Comparison of ENCODE assay signal across 11 mouse cellular contexts in the genomic region with DNA sequence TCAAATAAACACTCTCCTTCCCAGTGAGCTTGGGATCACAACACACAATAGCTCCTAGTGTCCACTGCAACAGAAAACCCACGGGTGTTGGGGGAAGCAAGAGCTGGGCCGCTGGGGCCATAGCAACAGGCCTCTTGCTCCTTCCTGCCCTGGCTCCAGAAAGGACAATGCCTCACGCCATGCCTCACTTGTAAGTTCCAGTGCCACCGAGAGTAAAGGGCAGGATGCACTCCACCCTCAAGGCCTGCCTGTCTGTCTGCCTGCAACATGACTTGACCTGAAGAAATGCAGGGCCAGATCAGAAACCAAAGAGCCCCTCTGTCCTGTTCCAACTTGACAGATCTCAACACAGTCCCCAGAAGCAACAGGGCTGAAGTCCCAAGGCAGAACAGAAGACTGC. TPM values are rescaled to one million over a fixed set of nuclear protein-coding genes. Genes with fewer than 3 reads are reported as not detected.
DNase-seq lines count a peak whose midpoint lies in the region; ATAC-seq and TF ChIP-seq lines count a peak whose summit lies in the region.
"Had no signal": no experiment of that assay in that cellular context is flagged by ENCODE, and none has a peak within 500 bp of the region (broad histone marks: within the 10 kb centered on the region; RNA-seq: fewer than 3 reads in every experiment).

No protein-coding gene starts in this region.

- no peak overlapping the region for H3K9ac ChIP-seq in forebrain, embryonic 15.5 days (replicated peaks)
- no peak overlapping the region for H3K9ac ChIP-seq in forebrain, postnatal 0 days
- H3K9ac ChIP-seq in midbrain, postnatal 0 days (replicated peaks; ENCODE audit: low read length, poor library complexity, severe bottlenecking) = no peak overlapping the region
- no peak overlapping the region; the same call in 1 of the 2 replicates for H3K9ac ChIP-seq in hindbrain, embryonic 16.5 days (ENCODE audit: low read depth, low read length)
- H3K9ac ChIP-seq in midbrain, embryonic 13.5 days (replicated peaks) = no peak overlapping the region
- H3K9ac ChIP-seq: embryonic facial prominence, embryonic 13.5 days had no signal

- H3K4me3 ChIP-seq in forebrain, embryonic 15.5 days = no peak overlapping the region
- H3K4me3 ChIP-seq in forebrain, postnatal 0 days (ENCODE audit: low read depth, low read length) = no peak overlapping the region
- H3K4me3 ChIP-seq in midbrain, embryonic 10.5 days = no peak overlapping the region; the same call in 1 of the 2 replicates
- H3K4me3 ChIP-seq in midbrain, postnatal 0 days (ENCODE audit: low read depth, low read length) = no peak overlapping the region
- no peak overlapping the region for H3K4me3 ChIP-seq in hindbrain, embryonic 16.5 days (ENCODE audit: low read length)
- no peak overlapping the region for H3K4me3 ChIP-seq in midbrain, embryonic 13.5 days (replicated peaks)
- H3K4me3 ChIP-seq: embryonic facial prominence, embryonic 13.5 days had no signal

- TF ChIP-seq CTCF in forebrain, postnatal 0 days (IDR thresholded peaks at IDR 0.05; ENCODE audit: low read depth) = no peak
- TF ChIP-seq CTCF in midbrain, postnatal 0 days (IDR thresholded peaks at IDR 0.05) = no peak

- H3K27ac ChIP-seq in forebrain, embryonic 15.5 days (replicated peaks) = 0 out of 2 replicates have a peak overlapping the region, but pooled peaks have one; percentile 11
- H3K27ac ChIP-seq in forebrain, postnatal 0 days (ENCODE audit: low read depth, low read length) = no peak overlapping the region
- peak overlapping the region; percentile 71 for H3K27ac ChIP-seq in midbrain, embryonic 10.5 days (replicated peaks)
- no peak overlapping the region for H3K27ac ChIP-seq in midbrain, postnatal 0 days (ENCODE audit: low read depth, low read length)
- peak overlapping the region; percentile 39; the same call in 1 of the 2 replicates for H3K27ac ChIP-seq in hindbrain, embryonic 16.5 days (ENCODE audit: low read depth, low read length)
- peak overlapping the region; percentile 51 for H3K27ac ChIP-seq in midbrain, embryonic 13.5 days
- H3K27ac ChIP-seq: embryonic facial prominence, embryonic 13.5 days had no signal

- no peak overlapping the region for H3K4me2 ChIP-seq in forebrain, embryonic 15.5 days (replicated peaks)
- no peak overlapping the region for H3K4me2 ChIP-seq in forebrain, postnatal 0 days (ENCODE audit: low read depth)
- no peak overlapping the region for H3K4me2 ChIP-seq in midbrain, postnatal 0 days (ENCODE audit: low read depth, low read length, poor library complexity, severe bottlenecking)
- no peak overlapping the region for H3K4me2 ChIP-seq in hindbrain, embryonic 16.5 days (ENCODE audit: low read length)
- no peak overlapping the region for H3K4me2 ChIP-seq in midbrain, embryonic 13.5 days (replicated peaks)
- H3K4me2 ChIP-seq: embryonic facial prominence, embryonic 13.5 days had no signal

- H3K27me3 ChIP-seq in forebrain, embryonic 15.5 days = no peaks in the 10 kb centered on the region
- no peaks in the 10 kb centered on the region; the same call in 1 of the 2 replicates for H3K27me3 ChIP-seq in forebrain, postnatal 0 days (ENCODE audit: insufficient read depth, low read length)
- H3K27me3 ChIP-seq in midbrain, embryonic 10.5 days (ENCODE audit: low read depth, poor library complexity, severe bottlenecking) = peaks cover 12% of the 10 kb centered on the region; the same call in 1 of the 2 replicates
- no peaks in the 10 kb centered on the region for H3K27me3 ChIP-seq in midbrain, postnatal 0 days (ENCODE audit: insufficient read depth, low read length)
- no peaks in the 10 kb centered on the region for H3K27me3 ChIP-seq in hindbrain, embryonic 16.5 days (replicated peaks; ENCODE audit: control insufficient read depth, insufficient read depth, low read length)
- H3K27me3 ChIP-seq in midbrain, embryonic 13.5 days = peaks cover 41% of the 10 kb centered on the region
- H3K27me3 ChIP-seq: embryonic facial prominence, embryonic 13.5 days had no signal

- ATAC-seq in forebrain, embryonic 15.5 days (replicated peaks) = no peak
- ATAC-seq in forebrain, postnatal 0 days = no peak
- ATAC-seq in midbrain, postnatal 0 days (ENCODE audit: low FRiP score) = no peak
- no peak for ATAC-seq in hindbrain, embryonic 16.5 days
- ATAC-seq in midbrain, embryonic 13.5 days = no peak

- H3K36me3 ChIP-seq in forebrain, embryonic 15.5 days = no peaks in the 10 kb centered on the region; the same call in 1 of the 2 replicates
- peaks cover 7% of the 10 kb centered on the region; the same call in 1 of the 2 replicates for H3K36me3 ChIP-seq in forebrain, postnatal 0 days (ENCODE audit: insufficient read depth)
- peaks cover 60% of the 10 kb centered on the region for H3K36me3 ChIP-seq in midbrain, embryonic 10.5 days
- no peaks in the 10 kb centered on the region for H3K36me3 ChIP-seq in midbrain, postnatal 0 days (ENCODE audit: insufficient read depth, low read length)
- H3K36me3 ChIP-seq in hindbrain, embryonic 16.5 days (ENCODE audit: control insufficient read depth, insufficient read depth, low read length) = no peaks in the 10 kb centered on the region
- no peaks in the 10 kb centered on the region for H3K36me3 ChIP-seq in midbrain, embryonic 13.5 days
- H3K36me3 ChIP-seq: embryonic facial prominence, embryonic 13.5 days had no signal

- H3K4me1 ChIP-seq in forebrain, embryonic 15.5 days = peaks cover 34% of the 10 kb centered on the region
- H3K4me1 ChIP-seq in forebrain, postnatal 0 days (ENCODE audit: insufficient read depth) = no peaks in the 10 kb centered on the region
- H3K4me1 ChIP-seq in midbrain, embryonic 10.5 days = peaks cover 50% of the 10 kb centered on the region
- H3K4me1 ChIP-seq in midbrain, postnatal 0 days (ENCODE audit: insufficient read depth, low read length) = 0 out of 2 replicates have a peak, but pooled peaks cover 3% of the 10 kb centered on the region
- peaks cover 11% of the 10 kb centered on the region for H3K4me1 ChIP-seq in hindbrain, embryonic 16.5 days (ENCODE audit: control insufficient read depth, insufficient read depth, low read depth, low read length)
- H3K4me1 ChIP-seq in midbrain, embryonic 13.5 days (replicated peaks) = peaks cover 47% of the 10 kb centered on the region

- no peak for DNase-seq in forebrain, postnatal 0 days
- DNase-seq in midbrain, embryonic 10.5 days (ENCODE audit: low spot score) = no peak
- no peak for DNase-seq in midbrain, postnatal 0 days (ENCODE audit: low spot score)
- no peak for DNase-seq in natural killer cell, adult 2 months (ENCODE audit: low spot score in 2 of 2)
- no peak for DNase-seq in lung, postnatal 10 days
- DNase-seq: adrenal gland, adult 2 months; cerebellum, adult 11-12 months had no signal

- no peaks in the 10 kb centered on the region for H3K9me3 ChIP-seq in forebrain, embryonic 15.5 days
- H3K9me3 ChIP-seq in forebrain, postnatal 0 days (ENCODE audit: low read length) = no peaks in the 10 kb centered on the region
- no peaks in the 10 kb centered on the region for H3K9me3 ChIP-seq in midbrain, embryonic 10.5 days (replicated peaks)
- no peaks in the 10 kb centered on the region for H3K9me3 ChIP-seq in midbrain, postnatal 0 days (ENCODE audit: low read length)
- no peaks in the 10 kb centered on the region for H3K9me3 ChIP-seq in hindbrain, embryonic 16.5 days (ENCODE audit: control insufficient read depth, low read length)
- no peaks in the 10 kb centered on the region for H3K9me3 ChIP-seq in midbrain, embryonic 13.5 days
- H3K9me3 ChIP-seq: embryonic facial prominence, embryonic 13.5 days had no signal

- 50% methylated on average over 4 of the region's 4 CpGs for WGBS in forebrain, embryonic 15.5 days
- WGBS in forebrain, postnatal 0 days = 50% methylated on average over 4 of the region's 4 CpGs
- WGBS in midbrain, embryonic 10.5 days = 45% methylated on average over 4 of the region's 4 CpGs
- 38% methylated on average over 4 of the region's 4 CpGs for WGBS in midbrain, postnatal 0 days
- WGBS in hindbrain, embryonic 16.5 days = 33% methylated on average over 4 of the region's 4 CpGs
- WGBS in midbrain, embryonic 13.5 days = 41% methylated on average over 4 of the region's 4 CpGs

RNA-seq across cellular contexts. Expression of gene Gpr68, which starts 48.8 kb away (rescaled TPM):
- polyA plus RNA-seq in forebrain, embryonic 15.5 days (2015; fragmentation: Nextera tagmentation; extraction: Ambion mirVana) = 1.1 and 1.2 TPM in 2 replicates
- 4.9 and 7.0 TPM in 2 replicates for total RNA-seq in forebrain, postnatal 0 days (2014; rRNA removed)
- 1.8 and 3.7 TPM in 2 replicates for polyA plus RNA-seq in forebrain, postnatal 0 days (2015; fragmentation: Nextera tagmentation; extraction: Ambion mirVana)
- polyA plus RNA-seq in midbrain, embryonic 10.5 days (2016; fragmentation: Nextera tagmentation; extraction: Ambion mirVana) = 0.29 and 1.1 TPM in 2 replicates
- total RNA-seq in midbrain, postnatal 0 days (2014; rRNA removed) = 22.3 and 28.4 TPM in 2 replicates
- polyA plus RNA-seq in midbrain, postnatal 0 days (2015; fragmentation: Nextera tagmentation; extraction: Ambion mirVana) = 6.2 and 8.7 TPM in 2 replicates
- 6.3 and 6.8 TPM in 2 replicates for polyA plus RNA-seq in hindbrain, embryonic 16.5 days (2015; fragmentation: Nextera tagmentation; extraction: Ambion mirVana)
- 1.5 and 1.6 TPM in 2 replicates for polyA plus RNA-seq in midbrain, embryonic 13.5 days (2015; fragmentation: Nextera tagmentation; extraction: Ambion mirVana)

Comparison
In these comparisons a context has a peak if more than half of its experiments do, and no peak if none do; other contexts are left out.
1. H3K27ac ChIP-seq: peak in forebrain, embryonic 15.5 days (single experiment), midbrain, embryonic 10.5 days (single experiment), hindbrain, embryonic 16.5 days (single experiment) and midbrain, embryonic 13.5 days (single experiment); none in forebrain, postnatal 0 days (single experiment) and midbrain, postnatal 0 days (single experiment).